Mouse (Mus musculus): ENCODE measurements around the gene Cdca7l.

Gene Cdca7l

DNA sequence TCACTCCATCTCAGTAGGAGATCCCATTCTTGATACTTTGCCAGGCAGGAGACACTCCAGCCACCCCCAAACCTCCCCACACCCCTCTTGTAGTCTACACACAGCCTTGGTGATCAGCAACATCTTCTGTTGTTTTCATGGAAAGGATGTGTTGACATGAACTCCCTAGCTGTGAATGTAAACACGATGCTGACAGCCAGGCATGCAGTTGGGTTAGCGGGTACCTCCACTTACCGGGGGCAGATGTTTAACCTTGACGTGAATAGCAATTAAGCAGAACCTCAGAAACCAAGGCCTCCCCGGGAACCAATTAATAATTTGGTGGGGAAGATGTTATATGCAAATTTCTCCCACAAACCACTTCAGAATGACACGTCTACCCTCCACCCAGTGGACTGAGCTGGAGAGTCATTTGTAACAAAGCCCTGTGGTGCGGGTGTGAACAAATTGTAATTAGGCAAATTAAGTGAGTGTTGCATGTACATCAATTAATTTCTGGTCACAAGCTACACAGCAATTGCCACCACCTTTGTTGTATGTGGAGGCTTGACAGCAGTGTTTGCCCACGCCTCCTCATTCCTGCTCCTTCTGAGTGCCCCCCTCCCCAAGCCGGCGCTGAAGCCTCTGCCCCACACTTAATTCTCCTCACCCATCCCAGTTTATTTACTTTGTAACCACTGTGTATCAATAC, 5.4 kb downstream of the Cdca7l start:
- no peak for DNase-seq (ENCODE audit: low read depth)

DNA sequence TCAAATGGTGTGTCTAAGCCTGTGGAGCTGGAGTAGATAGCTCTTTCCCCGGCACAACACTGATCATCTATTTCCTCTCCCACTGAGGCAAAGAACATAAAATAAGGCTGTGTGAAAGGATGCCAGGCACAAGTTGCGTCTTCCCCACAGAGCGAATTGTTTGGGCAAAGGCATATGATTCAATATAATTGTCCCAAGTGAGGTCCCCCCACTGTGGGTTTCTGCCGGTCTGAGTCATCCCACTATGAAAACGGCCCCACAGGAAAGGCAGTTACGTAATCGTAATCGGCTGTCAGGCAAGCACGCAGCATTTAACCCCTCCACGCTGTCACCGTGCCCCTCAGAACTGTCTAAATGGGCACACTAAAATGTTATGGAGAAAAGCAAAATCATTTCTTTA, 6.0 kb downstream of the Cdca7l start:
- DNase-seq (ENCODE audit: low read depth): no peak

DNA sequence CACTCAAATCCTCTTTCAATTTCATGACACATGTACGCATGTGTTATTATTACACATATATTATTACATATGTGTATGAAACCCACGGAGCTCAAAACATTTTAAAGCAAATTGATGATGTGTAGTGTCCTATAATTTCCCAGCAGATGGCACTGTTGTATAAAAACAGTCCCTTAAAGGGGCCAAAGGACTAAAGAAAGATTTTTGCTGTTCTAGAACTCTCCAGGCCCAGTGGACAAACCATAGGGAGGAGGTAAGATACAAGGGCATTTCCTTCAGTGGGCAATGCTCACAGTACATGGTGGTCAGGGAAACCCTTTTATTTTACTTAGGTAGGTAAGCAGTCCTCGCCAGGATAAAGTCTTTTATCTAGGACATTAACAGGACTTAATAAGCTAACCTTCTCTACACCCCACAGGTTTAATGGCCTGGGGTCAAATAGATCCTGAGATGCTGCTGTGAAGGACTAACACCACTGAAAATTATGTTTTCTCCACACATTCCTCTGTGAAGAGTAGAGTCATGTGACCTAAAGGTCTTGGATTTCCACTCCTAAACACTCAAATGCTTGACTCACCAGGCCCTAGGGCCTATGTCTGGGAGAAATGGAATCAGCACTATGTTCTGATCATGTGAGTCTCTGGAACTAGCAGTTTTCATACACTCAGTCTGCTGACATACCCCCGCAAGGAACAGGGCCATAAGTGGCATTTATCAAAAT, 16.2 kb downstream of the Cdca7l start:
- peak; percentile 67 for DNase-seq (ENCODE audit: low read depth)

DNA sequence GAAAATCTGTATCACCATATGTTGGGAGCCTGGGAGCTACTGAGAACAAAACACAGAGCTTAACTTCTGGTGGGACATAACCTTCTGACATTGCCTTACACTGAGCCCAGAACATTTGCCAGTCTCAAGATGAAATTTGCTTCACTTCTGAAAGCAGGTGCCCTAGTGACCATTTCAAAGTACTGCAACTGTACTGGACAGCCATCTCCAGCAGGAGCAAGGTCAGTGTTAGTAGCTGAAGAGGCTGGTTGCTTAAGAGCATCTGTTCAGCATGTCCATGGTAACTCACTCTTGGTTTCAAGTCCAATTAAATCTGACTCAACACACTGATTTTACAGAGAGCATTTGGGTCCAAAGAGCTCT, 16.8 kb downstream of the Cdca7l start:
- peak; percentile 53 for DNase-seq (ENCODE audit: low read depth)

DNA sequence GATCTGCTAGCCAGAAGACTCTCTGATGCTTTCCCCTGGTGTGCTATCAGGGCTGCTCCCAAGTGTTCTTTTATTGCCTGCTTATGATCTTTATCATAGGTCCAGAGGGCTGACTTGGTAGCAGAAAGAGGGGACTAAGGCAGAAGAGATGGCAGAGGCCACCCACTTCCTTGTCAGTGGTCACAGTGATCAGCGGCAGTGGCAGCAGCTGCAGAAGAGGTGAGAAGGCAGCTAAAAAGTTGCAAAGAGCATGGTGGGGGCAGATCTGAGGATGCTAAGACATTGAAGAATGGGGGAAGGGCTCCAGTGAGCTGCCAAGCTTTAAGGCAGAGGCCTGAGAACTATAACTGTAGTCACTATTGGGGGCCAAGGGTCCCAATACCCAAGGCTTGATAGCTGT, 17.3 kb downstream of the Cdca7l start:
- no peak for DNase-seq (ENCODE audit: low read depth)

DNA sequence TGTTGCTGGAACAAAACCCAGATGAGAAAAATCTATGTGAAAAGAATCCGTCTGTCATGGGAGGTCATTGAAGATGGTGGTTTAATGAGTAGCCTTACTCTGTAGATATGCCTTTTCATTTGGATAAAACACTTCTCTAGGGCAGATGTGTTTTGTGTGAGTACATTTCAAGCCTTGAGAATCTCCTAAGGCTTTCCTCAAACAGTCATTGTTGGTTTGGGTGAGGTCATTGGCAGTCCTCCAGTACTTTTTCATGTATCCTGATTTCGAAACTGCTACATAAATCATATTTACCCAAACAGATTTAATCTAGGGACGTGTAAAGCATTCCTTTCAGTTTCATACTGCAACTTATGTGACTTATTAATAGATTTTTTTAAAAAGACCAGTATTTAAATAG, 24.3 kb downstream of the Cdca7l start:
- no peak for DNase-seq (ENCODE audit: low read depth)

DNA sequence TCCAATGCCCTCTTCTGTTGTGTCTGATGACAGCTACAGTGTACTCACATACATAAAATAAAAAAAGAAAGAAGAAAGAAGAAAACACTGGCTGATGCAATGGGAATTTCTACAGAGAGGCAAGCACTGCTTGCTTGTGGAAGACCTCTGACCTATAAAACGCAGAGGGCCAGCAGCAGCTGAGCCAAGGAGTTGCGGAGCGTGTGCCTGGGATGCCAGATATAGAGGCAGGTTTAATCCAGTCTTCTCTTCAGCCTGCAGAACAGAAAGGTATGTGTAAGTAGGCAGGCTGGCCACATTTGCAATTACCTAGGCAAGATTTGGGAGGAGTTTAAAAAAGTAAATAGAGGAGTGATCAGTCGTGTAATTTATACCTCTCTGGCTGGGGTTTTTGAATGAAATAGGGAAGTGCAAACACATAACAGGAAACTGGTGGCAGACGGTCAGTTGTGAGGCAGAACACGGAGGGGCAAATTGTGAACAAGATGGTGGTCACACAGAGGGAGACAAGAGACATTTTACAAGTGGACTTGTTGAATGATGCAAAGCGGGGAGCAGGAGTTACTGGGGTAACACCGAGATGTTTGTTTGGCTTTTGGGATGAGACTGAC, 27.4 kb downstream of the Cdca7l start:
- no peak for DNase-seq (ENCODE audit: low read depth)

DNA sequence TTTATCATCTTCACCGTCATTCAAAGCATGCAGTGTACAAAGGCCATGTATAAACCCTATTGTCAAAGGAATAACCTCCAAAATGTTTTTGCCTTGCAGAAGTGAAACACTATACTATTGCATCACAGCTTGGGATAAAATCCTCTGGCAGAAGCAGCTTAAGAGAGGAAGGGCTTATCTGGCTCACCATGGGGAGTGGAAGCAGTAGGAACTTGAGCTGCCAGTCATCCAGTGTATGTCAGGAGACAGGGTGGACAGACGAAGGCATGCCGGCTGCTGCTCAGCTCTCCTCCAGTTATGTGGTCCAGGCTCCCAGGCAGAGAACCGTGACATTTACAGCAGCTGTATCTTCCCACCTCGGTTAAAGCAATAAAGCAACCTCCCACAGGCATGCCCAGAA, 28.1 kb downstream of the Cdca7l start:
- DNase-seq (ENCODE audit: low read depth): no peak

DNA sequence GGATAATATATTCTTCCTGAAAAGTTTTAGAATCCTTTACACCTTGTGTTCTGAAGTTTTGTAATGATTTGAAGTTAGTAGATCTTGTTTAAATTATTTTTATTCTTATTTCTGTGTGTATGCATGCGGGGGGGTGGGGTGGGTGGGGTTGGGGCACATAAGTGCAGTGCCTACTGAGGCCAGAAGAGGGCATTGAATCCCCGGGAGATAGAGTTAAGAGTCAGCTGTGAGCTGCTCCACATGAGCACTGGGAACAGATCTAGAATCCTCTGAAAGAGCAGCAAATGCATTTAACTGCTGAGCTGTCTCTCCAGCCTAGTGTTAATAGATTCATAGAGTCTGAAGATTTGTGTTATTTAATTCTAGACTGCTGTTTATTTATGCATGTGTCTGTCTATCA, 30.6 kb downstream of the Cdca7l start:
- peak; percentile 13 for DNase-seq (ENCODE audit: low read depth)

DNA sequence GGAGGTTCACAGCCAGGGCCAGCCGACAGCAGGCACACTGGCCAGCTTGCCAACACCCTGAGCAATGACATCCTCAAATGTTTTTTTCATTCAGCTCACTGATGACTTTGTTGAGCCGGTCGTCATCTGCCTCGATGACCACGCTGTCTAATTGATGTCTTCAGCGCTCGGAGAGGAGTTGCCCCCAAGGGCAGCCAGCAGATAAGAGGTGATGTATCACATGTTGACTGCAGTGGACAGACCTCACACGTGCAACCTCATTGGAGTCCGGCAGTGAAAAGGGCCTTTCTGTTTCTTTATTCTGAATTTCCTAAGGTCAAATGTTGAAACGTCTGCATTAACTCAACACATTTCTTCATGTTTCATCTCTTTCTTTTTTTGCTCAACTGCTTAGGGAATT, 31.3 kb downstream of the Cdca7l start:
- no peak for DNase-seq (ENCODE audit: low read depth)

DNA sequence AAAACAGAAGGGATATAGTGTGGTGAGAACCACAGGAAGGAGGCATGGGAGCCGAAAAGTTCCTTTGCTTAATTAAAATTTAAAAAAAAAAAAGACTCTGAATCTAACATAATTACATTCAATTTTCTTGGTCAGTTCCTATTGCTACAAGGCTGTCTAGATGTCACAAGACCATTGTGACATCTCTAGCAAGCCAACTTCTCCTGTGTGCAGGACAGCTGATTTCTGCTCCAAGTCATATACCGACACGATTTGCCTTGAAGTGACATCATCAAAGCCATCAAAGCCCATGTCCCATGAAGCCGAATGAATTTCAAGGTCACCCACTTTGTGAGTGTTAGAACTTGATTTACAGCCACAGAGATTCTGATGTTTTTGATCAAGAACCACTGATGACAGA, 33.3 kb downstream of the Cdca7l start:
- no peak for DNase-seq (ENCODE audit: low read depth)

DNA sequence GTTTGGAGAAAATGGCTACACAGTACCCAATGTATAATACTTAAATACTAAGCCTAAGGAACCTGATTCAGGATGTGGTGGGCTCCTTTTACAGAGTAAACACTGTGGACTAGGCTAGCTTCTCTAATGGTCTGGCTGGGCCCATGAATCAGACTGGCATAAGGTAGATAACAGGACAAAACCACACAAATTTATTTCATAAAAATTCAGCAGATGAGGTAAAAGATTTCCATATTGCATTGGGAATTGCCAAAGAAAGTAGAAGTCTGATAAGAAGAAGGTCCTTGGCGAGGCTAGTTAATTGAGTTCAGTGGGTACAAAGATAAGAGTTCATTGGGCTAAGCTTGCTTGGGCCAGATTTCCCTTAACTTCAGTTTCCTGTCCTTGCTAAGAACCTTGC, 36.6 kb downstream of the Cdca7l start:
- no peak for DNase-seq (ENCODE audit: low read depth)

DNA sequence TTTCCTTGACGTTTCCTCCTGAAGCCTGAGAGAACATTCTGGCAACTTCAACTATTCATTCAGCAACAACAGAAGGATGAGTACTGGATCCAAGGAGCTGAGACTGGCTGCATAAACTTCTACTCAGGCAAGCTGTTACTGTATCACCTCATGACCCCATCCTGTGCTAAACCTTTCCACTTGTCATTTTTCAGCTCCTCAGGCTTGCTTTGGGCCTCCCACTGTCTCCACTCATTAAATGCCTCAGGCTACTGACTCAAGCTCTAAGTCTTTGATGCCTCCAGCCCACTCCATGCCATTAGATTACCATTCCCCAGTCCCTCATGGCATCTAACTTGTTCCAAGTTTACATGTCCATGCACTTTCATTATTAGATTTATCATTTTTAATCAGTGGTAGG, 38.6 kb downstream of the Cdca7l start:
- peak; percentile 23 for DNase-seq (ENCODE audit: low read depth)

DNA sequence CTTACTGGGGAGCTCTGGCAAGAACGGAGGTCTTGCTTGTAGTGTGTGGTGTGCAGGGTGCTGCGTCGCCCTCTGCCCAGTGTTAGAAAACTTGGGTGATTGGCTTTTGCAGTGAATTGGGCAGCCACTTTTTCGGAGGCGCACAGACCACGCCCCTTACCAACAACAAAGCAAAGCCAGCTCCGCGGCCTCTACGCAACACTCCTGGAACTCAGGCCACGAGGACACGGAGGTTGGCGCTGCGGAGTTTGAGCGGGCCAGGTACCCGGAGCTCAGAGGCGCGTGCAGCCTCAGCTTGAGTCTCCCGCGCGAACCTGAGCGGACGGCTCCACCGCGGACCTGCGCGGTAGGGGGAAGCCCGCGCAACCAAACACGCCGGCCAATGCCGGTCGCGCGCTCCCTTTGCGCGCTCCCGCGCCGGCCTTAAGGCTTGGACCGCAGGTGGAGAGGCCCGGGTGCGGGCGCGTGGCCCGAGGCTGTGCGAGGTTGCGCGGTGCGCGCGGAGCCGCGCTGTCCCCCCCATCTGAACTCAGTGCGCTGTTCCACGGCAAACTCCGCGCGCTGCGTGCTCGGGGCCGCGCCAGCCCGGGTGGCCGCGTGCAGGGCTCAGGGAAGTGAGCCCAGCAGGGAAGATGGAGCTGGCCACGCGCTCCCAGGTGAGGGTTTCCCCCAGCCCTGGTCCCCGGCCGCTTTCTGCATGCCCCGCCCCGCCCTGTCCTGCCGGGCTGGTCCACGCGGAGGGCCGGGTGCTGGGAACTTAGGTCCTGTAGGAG, 39.4 kb downstream of the Cdca7l start:
- DNase-seq (ENCODE audit: low read depth): peak; percentile 83

DNA sequence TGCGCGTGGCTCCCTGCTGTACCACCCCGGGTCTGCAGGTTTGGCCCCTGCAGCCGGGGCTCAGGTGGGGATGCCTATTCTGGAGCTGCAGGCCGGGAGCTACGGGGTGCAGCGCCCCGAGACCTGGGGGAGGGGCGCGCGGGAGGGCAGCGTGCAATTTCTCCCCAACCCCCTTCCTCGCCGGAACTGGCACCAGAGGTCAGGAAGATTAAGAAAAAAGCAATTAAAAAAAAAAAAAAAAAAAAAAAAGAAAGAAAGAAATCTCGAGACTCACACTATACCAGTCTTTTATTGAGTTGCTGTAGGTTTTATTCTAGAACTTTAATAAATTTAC, 40.0 kb downstream of the Cdca7l start:
- no peak for DNase-seq (ENCODE audit: low read depth)

DNA sequence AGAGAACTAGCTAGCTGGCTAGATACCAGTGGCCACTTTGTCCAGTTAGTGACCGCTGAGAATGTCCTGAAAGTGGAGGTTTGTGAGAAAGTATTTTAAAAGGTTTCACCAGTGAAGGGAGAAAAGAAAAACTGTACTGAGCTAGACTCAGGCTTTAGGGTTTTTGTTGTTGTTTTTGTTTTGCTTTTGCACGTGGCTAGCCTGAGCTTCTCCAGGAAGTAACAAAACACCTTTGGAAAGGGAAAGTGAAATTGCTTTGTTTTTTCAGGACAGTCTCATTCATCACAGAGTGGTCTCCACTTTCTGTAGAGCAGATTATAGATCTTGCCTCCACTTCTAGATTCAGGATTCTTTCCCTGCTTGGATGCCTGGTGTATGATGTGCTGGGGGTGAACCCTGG, 40.8 kb downstream of the Cdca7l start:
- peak; percentile 58 for DNase-seq (ENCODE audit: low read depth)

DNA sequence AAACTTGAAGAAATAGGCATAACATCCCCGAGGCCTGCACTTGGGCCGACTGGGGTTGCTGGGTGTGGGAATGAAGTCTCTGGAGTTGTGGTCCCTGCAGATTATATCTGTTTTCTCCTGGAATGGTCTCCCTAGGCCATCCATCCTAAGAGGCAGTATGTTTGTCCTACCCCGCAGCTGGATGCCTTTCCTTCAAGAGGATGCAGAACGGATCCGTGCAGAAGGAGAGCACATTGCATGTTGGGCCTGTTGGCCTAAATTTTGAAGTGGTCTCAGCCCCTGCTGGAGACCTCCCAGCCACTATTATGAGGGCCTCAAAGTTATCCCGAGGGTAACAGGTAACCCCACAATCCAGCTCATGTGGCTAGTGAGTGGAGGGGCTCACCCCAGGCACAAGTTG, 44.5 kb downstream of the Cdca7l start:
- no peak for DNase-seq (ENCODE audit: low read depth)

DNA sequence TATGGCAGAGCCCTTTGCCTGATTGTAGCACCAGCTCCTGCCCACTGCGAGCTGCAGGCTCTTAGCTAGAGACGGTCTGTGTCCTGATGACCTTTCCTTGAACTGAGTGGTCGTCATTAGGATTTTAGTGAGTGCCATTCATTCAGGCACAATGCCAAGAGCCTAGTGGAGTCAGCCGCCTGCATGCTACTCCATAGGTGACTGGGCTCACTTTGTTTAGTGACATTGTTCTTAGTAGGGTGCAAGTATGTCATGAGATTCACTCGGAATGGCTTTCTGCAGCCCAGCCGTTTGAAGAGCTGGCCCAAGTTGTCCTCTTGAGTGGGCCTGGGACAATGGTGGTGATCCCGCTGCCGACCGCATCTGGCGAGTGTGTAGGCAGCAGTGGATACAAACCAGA, 46.4 kb downstream of the Cdca7l start:
- DNase-seq (ENCODE audit: low read depth): no peak

DNA sequence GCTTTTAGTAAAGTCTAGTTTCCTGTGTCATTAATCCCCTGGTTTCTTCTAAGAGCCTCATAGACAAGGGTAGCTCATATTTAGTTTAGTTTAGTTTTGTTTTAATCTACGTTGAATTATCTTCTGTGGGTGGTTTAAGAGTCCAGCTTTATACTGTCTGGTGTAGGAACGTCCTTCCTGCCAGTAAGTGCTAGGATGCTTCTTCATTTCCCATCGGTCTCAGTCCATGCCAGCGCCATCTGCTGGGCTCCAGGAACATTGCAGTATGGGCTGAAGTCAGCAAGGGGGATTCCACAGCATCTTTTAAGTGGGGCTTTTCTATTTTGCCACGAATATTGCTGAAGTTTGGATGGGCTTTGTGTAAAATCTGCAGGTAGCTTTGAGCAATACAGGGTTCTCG, 49.2 kb downstream of the Cdca7l start:
- DNase-seq (ENCODE audit: low read depth): peak; percentile 78

DNA sequence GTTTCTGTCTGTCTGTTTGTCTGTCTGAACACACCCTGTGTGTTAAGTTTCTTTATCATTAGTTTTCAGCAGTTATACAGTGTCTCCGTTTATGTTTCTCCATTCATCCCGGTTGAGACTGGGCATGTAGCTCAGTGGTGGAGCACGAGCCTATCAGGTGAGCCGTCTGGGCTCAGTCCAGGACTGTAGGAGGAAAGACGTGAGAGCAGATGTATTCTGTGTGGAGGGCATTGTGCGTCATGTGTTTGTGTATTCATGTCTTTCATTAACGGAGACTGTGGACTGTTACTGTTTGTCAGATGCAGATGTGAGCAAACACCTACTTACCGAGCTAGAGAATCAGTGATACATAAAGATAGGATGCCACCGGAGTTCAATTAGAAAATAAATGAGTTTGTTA, 52.9 kb downstream of the Cdca7l start:
- no peak for DNase-seq (ENCODE audit: low read depth)

DNA sequence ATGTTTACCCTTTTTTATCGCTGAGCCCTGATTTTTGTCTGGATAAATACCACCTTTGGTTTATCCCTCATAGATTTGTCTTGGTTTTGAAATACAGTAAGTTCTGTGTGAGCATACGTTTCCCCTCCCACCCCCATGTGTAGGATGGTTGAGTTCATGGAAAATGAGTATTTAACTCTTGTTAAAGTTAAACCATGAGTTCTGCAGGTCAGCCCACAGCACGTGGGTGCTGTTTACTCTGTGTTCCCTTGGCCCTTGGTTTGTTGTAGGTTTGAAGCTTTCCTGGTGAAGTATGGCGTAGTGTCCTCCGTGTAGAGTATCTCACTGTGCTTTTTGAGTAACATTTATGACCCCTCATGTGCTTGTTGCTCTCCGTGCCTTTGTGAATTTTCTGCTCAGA, 53.8 kb downstream of the Cdca7l start:
- DNase-seq (ENCODE audit: low read depth): no peak

DNA sequence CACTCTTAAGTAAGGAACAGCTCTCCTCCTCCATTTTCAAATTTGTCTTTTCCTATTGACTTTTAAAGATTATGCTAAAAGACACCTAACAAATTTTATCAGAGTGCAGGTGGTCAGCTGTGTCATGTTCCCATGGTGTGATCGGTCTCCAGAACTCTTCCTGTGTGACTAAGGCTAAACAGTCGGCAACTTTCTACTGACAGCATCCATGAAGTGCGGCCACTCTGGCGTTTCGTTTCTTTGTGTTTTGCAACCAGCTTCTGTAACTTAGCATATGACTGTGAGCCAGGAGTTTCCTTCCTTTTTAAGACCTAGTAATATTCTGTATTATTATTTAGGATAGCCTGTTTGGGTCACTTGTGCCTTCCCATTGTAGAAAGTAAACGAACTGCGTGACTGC, 56.8 kb downstream of the Cdca7l start:
- DNase-seq (ENCODE audit: low read depth): no peak

DNA sequence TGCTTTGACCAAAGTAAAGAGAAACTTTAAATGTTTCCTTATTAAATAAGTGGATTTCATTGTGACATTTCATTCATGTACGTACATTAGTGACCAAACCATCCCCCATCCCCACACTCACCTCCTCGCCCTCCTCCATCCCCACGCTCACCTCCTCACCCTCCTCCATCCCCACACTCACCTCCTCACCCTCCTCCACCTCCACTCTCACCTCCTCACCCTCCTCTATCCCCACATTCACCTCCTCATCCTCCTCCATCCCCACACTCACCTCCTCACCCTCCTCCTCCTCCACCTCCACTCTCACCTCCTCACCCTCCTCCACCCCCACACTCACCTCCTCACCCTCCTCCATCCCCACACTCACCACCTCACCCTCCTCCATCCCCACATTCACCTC, 57.2 kb downstream of the Cdca7l start:
- no peak for DNase-seq (ENCODE audit: low read depth)

All from induced T-regulatory cell, adult 2 months (primary cell).